ENCODE assay signal across 16 mouse cellular contexts in genomic region chr5:125110196-125110595, GRCm38 (mm10).
DNase-seq lines count a peak whose midpoint lies in the region; ATAC-seq lines count a peak whose summit lies in the region.
"Had no signal": no experiment of that assay in that cellular context is flagged by ENCODE, and none has a peak within 500 bp of the region (broad histone marks: within the 10 kb centered on the region; RNA-seq: fewer than 3 reads in every experiment).

No protein-coding gene starts in this region.

- peak; percentile 50 for DNase-seq in hindbrain, embryonic 10.5 days (ENCODE audit: low spot score)
- DNase-seq in hindbrain, embryonic 14.5 days (ENCODE audit: low spot score) = no peak
- peak; percentile 73 for DNase-seq in embryo, embryonic 10 days (ENCODE audit: low spot score)
- DNase-seq in embryonic facial prominence, embryonic 11.5 days (ENCODE audit: low spot score) = peak; percentile 70
- DNase-seq in cerebellum, postnatal 25 days = no peak
- DNase-seq in layer of hippocampus, postnatal 25 days (ENCODE audit: extremely low spot score in 1 of 2, low spot score in 1 of 2) = no peak
- DNase-seq in frontal cortex, postnatal 36 days (ENCODE audit: low spot score in 2 of 2) = no peak
- DNase-seq: adrenal gland, postnatal 10 days; B cell, adult 2 months; heart, adult 18-20 months; heart, postnatal 10 days; lung, postnatal 10 days had no signal

- H3K9ac ChIP-seq in hindbrain, embryonic 14.5 days = no peak overlapping the region
- H3K9ac ChIP-seq in embryonic facial prominence, embryonic 11.5 days (replicated peaks; ENCODE audit: low read length) = no peak overlapping the region
- H3K9ac ChIP-seq in limb, embryonic 15.5 days = no peak overlapping the region
- H3K9ac ChIP-seq: liver, embryonic 14.5 days had no signal

- no peak overlapping the region for H3K4me3 ChIP-seq in hindbrain, embryonic 10.5 days
- no peak overlapping the region for H3K4me3 ChIP-seq in hindbrain, embryonic 14.5 days (replicated peaks; ENCODE audit: low read length)
- no peak overlapping the region for H3K4me3 ChIP-seq in embryonic facial prominence, embryonic 11.5 days (ENCODE audit: low read depth, low read length)
- no peak overlapping the region for H3K4me3 ChIP-seq in limb, embryonic 15.5 days
- H3K4me3 ChIP-seq: erythroblast, embryonic 14.5 days; layer of hippocampus, adult 2 months had no signal

- peaks cover 48% of the 10 kb centered on the region for H3K4me1 ChIP-seq in hindbrain, embryonic 10.5 days (replicated peaks)
- peaks cover 29% of the 10 kb centered on the region for H3K4me1 ChIP-seq in hindbrain, embryonic 14.5 days (replicated peaks; ENCODE audit: control insufficient read depth, insufficient read depth, low read length)
- H3K4me1 ChIP-seq in embryonic facial prominence, embryonic 11.5 days (ENCODE audit: control insufficient read depth, insufficient read depth, low read length) = peaks cover 13% of the 10 kb centered on the region
- H3K4me1 ChIP-seq in limb, embryonic 15.5 days = peaks cover 72% of the 10 kb centered on the region

- H3K9me3 ChIP-seq in hindbrain, embryonic 10.5 days = 0 out of 2 replicates have a peak, but pooled peaks cover under 1% of the 10 kb centered on the region
- no peaks in the 10 kb centered on the region for H3K9me3 ChIP-seq in hindbrain, embryonic 14.5 days (ENCODE audit: control insufficient read depth, low read length)
- no peaks in the 10 kb centered on the region for H3K9me3 ChIP-seq in embryonic facial prominence, embryonic 11.5 days (replicated peaks; ENCODE audit: control insufficient read depth, low read length)
- no peaks in the 10 kb centered on the region for H3K9me3 ChIP-seq in limb, embryonic 15.5 days

- 75% methylated on average over 8 of the region's 8 CpGs for WGBS in hindbrain, embryonic 10.5 days
- 79% methylated on average over 8 of the region's 8 CpGs for WGBS in hindbrain, embryonic 14.5 days
- 34% methylated on average over 8 of the region's 8 CpGs for WGBS in embryonic facial prominence, embryonic 11.5 days
- WGBS in limb, embryonic 15.5 days = 52% methylated on average over 8 of the region's 8 CpGs

- H3K27me3 ChIP-seq in hindbrain, embryonic 10.5 days (ENCODE audit: insufficient read depth, poor library complexity, severe bottlenecking) = no peaks in the 10 kb centered on the region
- H3K27me3 ChIP-seq in hindbrain, embryonic 14.5 days (ENCODE audit: control insufficient read depth, insufficient read depth, low read length) = no peaks in the 10 kb centered on the region
- H3K27me3 ChIP-seq in embryonic facial prominence, embryonic 11.5 days (ENCODE audit: control insufficient read depth, insufficient read depth, low read length) = no peaks in the 10 kb centered on the region
- no peaks in the 10 kb centered on the region for H3K27me3 ChIP-seq in limb, embryonic 15.5 days

- ATAC-seq in hindbrain, embryonic 14.5 days (ENCODE audit: low FRiP score) = no peak
- ATAC-seq in embryonic facial prominence, embryonic 11.5 days (replicated peaks; ENCODE audit: insufficient number of reproducible peaks, low FRiP score, low TSS enrichment, low read depth) = no peak
- no peak for ATAC-seq in limb, embryonic 15.5 days (ENCODE audit: insufficient number of reproducible peaks, low FRiP score, low TSS enrichment, low read depth)

- peaks cover 94% of the 10 kb centered on the region for H3K36me3 ChIP-seq in hindbrain, embryonic 10.5 days
- H3K36me3 ChIP-seq in hindbrain, embryonic 14.5 days (replicated peaks; ENCODE audit: control insufficient read depth, insufficient read depth) = peaks cover 45% of the 10 kb centered on the region
- peaks cover 8% of the 10 kb centered on the region for H3K36me3 ChIP-seq in embryonic facial prominence, embryonic 11.5 days (replicated peaks; ENCODE audit: control insufficient read depth, insufficient read depth, low read depth, low read length)
- peaks cover 50% of the 10 kb centered on the region for H3K36me3 ChIP-seq in limb, embryonic 15.5 days

- H3K4me2 ChIP-seq in hindbrain, embryonic 14.5 days (replicated peaks) = no peak overlapping the region
- no peak overlapping the region for H3K4me2 ChIP-seq in embryonic facial prominence, embryonic 11.5 days (ENCODE audit: low read depth, low read length)
- H3K4me2 ChIP-seq in limb, embryonic 15.5 days = no peak overlapping the region

- peak overlapping the region; percentile 81; the same call in 1 of the 2 replicates for H3K27ac ChIP-seq in hindbrain, embryonic 10.5 days
- H3K27ac ChIP-seq in hindbrain, embryonic 14.5 days = no peak overlapping the region; the same call in 1 of the 2 replicates
- H3K27ac ChIP-seq in embryonic facial prominence, embryonic 11.5 days (replicated peaks; ENCODE audit: low read depth, low read length) = no peak overlapping the region
- H3K27ac ChIP-seq in limb, embryonic 15.5 days = 0 out of 2 replicates have a peak overlapping the region, but pooled peaks have one; percentile 85
- H3K27ac ChIP-seq: liver, embryonic 14.5 days had no signal

Comparison
In these comparisons a context has a peak if more than half of its experiments do, and no peak if none do; other contexts are left out.
1. DNase-seq: peak in hindbrain, embryonic 10.5 days (single experiment), embryo, embryonic 10 days (single experiment) and embryonic facial prominence, embryonic 11.5 days (single experiment); none in hindbrain, embryonic 14.5 days (single experiment), cerebellum, postnatal 25 days (0 of 2), layer of hippocampus, postnatal 25 days (0 of 2) and frontal cortex, postnatal 36 days (0 of 2).
2. H3K27ac ChIP-seq: peak in hindbrain, embryonic 10.5 days (single experiment) and limb, embryonic 15.5 days (single experiment); none in hindbrain, embryonic 14.5 days (single experiment) and embryonic facial prominence, embryonic 11.5 days (single experiment).